Mouse (Mus musculus): ENCODE data around the gene C5ar2. TPM values are rescaled to one million over a fixed set of nuclear protein-coding genes. Genes with fewer than 3 reads are reported as not detected.

The C5ar2 gene
- polyA plus RNA-seq (2015; fragmentation: Nextera tagmentation; extraction: Ambion mirVana), result 0.94 and 1.1 TPM in 2 replicates

- Histone ChIP-seq H3K4me1 (ENCODE audit: insufficient read depth, low read depth, low read length) (peaks cover 6% of the 10 kb centered on the region; the same call in 1 of the 2 replicates), H3K27me3 (replicated peaks; ENCODE audit: insufficient read depth, low read length) (no peaks in the 10 kb centered on the region), H3K4me3 (ENCODE audit: low read depth, low read length) (no peak within 1 kb of the TSS), H3K36me3 (ENCODE audit: insufficient read depth, low read length) (no peaks in the 10 kb centered on the region), H3K4me2 (replicated peaks; ENCODE audit: low read depth, low read length) (0 out of 2 replicates have a peak within 1 kb of the TSS, but pooled peaks have one; percentile 8), H3K9me3 (ENCODE audit: low read length) (no peaks in the 10 kb centered on the region), H3K27ac (ENCODE audit: low read length) (peak within 1 kb of the TSS; percentile 52; the same call in 1 of the 2 replicates), H3K9ac (replicated peaks; ENCODE audit: low read depth) (no peak within 1 kb of the TSS)
- TF ChIP-seq CTCF (IDR thresholded peaks at IDR 0.05) (no peak), EP300 (IDR thresholded peaks at IDR 0.05) (no peak)
- ATAC-seq (peak; percentile 77), DNase-seq (ENCODE audit: low spot score) (peak; percentile 79)
- 31% methylated on average over 5 of the region's 5 CpGs for WGBS
These were observed at the start of gene C5ar2 for GRCm38 (mm10) chr7:16244067-16244466. Gene C5ar2, minus strand, starts transcription at chr7:16244154.

- peaks cover 10% of the 10 kb centered on the region for H3K36me3 ChIP-seq (ENCODE audit: insufficient read depth, low read length)
- H3K4me1 ChIP-seq (ENCODE audit: insufficient read depth, low read depth, low read length), result no peaks in the 10 kb centered on the region; the same call in 1 of the 2 replicates
- H3K27me3 ChIP-seq (replicated peaks; ENCODE audit: insufficient read depth, low read length), result no peaks in the 10 kb centered on the region
- H3K4me3 ChIP-seq (ENCODE audit: low read depth, low read length), result no peak overlapping the region
- no peak for DNase-seq (ENCODE audit: low spot score)
- no peaks in the 10 kb centered on the region for H3K9me3 ChIP-seq (ENCODE audit: low read length)
- no peak overlapping the region for H3K9ac ChIP-seq (replicated peaks; ENCODE audit: low read depth)
- no peak for ATAC-seq
- no peak overlapping the region for H3K4me2 ChIP-seq (replicated peaks; ENCODE audit: low read depth, low read length)
- TF ChIP-seq EP300 (IDR thresholded peaks at IDR 0.05) (no peak), CTCF (IDR thresholded peaks at IDR 0.05) (no peak)
- 68% methylated on average over 1 of the region's 1 CpGs for WGBS
- H3K27ac ChIP-seq (ENCODE audit: low read length), result no peak overlapping the region
These were observed 43.8 kb upstream of the C5ar2 start for GRCm38 (mm10) chr7:16287791-16288190.

GRCm38 (mm10) chr7:16287016-16287415, 43.1 kb upstream of the C5ar2 start:
- H3K27ac ChIP-seq (ENCODE audit: low read length), result peak overlapping the region; percentile 99
- no peaks in the 10 kb centered on the region for H3K27me3 ChIP-seq (replicated peaks; ENCODE audit: insufficient read depth, low read length)
- no peak for TF ChIP-seq EP300 (IDR thresholded peaks at IDR 0.05)
- TF ChIP-seq CTCF (IDR thresholded peaks at IDR 0.05), result no peak
- H3K4me3 ChIP-seq (ENCODE audit: low read depth, low read length), result peak overlapping the region; percentile 76; the same call in 1 of the 2 replicates
- no peak for DNase-seq (ENCODE audit: low spot score)
- peaks cover 16% of the 10 kb centered on the region for H3K36me3 ChIP-seq (ENCODE audit: insufficient read depth, low read length)
- H3K4me1 ChIP-seq (ENCODE audit: insufficient read depth, low read depth, low read length), result no peaks in the 10 kb centered on the region; the same call in 1 of the 2 replicates
- no peak for ATAC-seq
- H3K4me2 ChIP-seq (replicated peaks; ENCODE audit: low read depth, low read length), result peak overlapping the region; percentile 48
- peak overlapping the region; percentile 77 for H3K9ac ChIP-seq (replicated peaks; ENCODE audit: low read depth)
- H3K9me3 ChIP-seq (ENCODE audit: low read length), result no peaks in the 10 kb centered on the region
- WGBS, result 68% methylated on average over 2 of the region's 2 CpGs

GRCm38 (mm10) chr7:16286026-16286961, 42.3 kb upstream of the C5ar2 start, which contains the start of gene Ccdc9:
Gene Ccdc9, minus strand, starts transcription at chr7:16286795.
- H3K36me3 ChIP-seq (ENCODE audit: insufficient read depth, low read length), result peaks cover 21% of the 10 kb centered on the region
- WGBS, result 4% methylated on average over 50 of the region's 70 CpGs
- no peaks in the 10 kb centered on the region for H3K9me3 ChIP-seq (ENCODE audit: low read length)
- no peaks in the 10 kb centered on the region for H3K27me3 ChIP-seq (replicated peaks; ENCODE audit: insufficient read depth, low read length)
- peak within 1 kb of the TSS; percentile 99 for H3K27ac ChIP-seq (ENCODE audit: low read length)
- no peaks in the 10 kb centered on the region; the same call in 1 of the 2 replicates for H3K4me1 ChIP-seq (ENCODE audit: insufficient read depth, low read depth, low read length)
- H3K9ac ChIP-seq (replicated peaks; ENCODE audit: low read depth), result peak within 1 kb of the TSS; percentile 77
- ATAC-seq, result peak; percentile 86
- DNase-seq (ENCODE audit: low spot score), result peak; percentile 100
- peak within 1 kb of the TSS; percentile 53 for H3K4me2 ChIP-seq (replicated peaks; ENCODE audit: low read depth, low read length)
- no peak for TF ChIP-seq EP300 (IDR thresholded peaks at IDR 0.05)
- TF ChIP-seq CTCF (IDR thresholded peaks at IDR 0.05), result no peak
- H3K4me3 ChIP-seq (ENCODE audit: low read depth, low read length), result peak within 1 kb of the TSS; percentile 76

GRCm38 (mm10) chr7:16285450-16286025, 41.6 kb upstream of the C5ar2 start:
- WGBS, result 3% methylated on average over 14 of the region's 14 CpGs
- DNase-seq (ENCODE audit: low spot score) (peak; percentile 95), ATAC-seq (peak; percentile 63)
- Histone ChIP-seq H3K4me3 (ENCODE audit: low read depth, low read length) (peak overlapping the region; percentile 76), H3K9me3 (ENCODE audit: low read length) (no peaks in the 10 kb centered on the region), H3K27ac (ENCODE audit: low read length) (peak overlapping the region; percentile 88), H3K27me3 (replicated peaks; ENCODE audit: insufficient read depth, low read length) (no peaks in the 10 kb centered on the region), H3K4me2 (replicated peaks; ENCODE audit: low read depth, low read length) (peak overlapping the region; percentile 53), H3K9ac (replicated peaks; ENCODE audit: low read depth) (peak overlapping the region; percentile 23; the same call in 1 of the 2 replicates), H3K4me1 (ENCODE audit: insufficient read depth, low read depth, low read length) (no peaks in the 10 kb centered on the region; the same call in 1 of the 2 replicates), H3K36me3 (ENCODE audit: insufficient read depth, low read length) (peaks cover 26% of the 10 kb centered on the region)
- TF ChIP-seq CTCF (IDR thresholded peaks at IDR 0.05) (no peak), EP300 (IDR thresholded peaks at IDR 0.05) (no peak)

GRCm38 (mm10) chr7:16284904-16285303, 41.0 kb upstream of the C5ar2 start:
- 45% methylated on average over 9 of the region's 9 CpGs for WGBS
- H3K9ac ChIP-seq (replicated peaks; ENCODE audit: low read depth), result no peak overlapping the region
- H3K9me3 ChIP-seq (ENCODE audit: low read length), result no peaks in the 10 kb centered on the region
- H3K36me3 ChIP-seq (ENCODE audit: insufficient read depth, low read length), result peaks cover 28% of the 10 kb centered on the region
- H3K4me3 ChIP-seq (ENCODE audit: low read depth, low read length), result peak overlapping the region; percentile 76
- TF ChIP-seq CTCF (IDR thresholded peaks at IDR 0.05) (no peak), EP300 (IDR thresholded peaks at IDR 0.05) (no peak)
- peak overlapping the region; percentile 53 for H3K4me2 ChIP-seq (replicated peaks; ENCODE audit: low read depth, low read length)
- ATAC-seq (no peak), DNase-seq (ENCODE audit: low spot score) (no peak)
- peak overlapping the region; percentile 88 for H3K27ac ChIP-seq (ENCODE audit: low read length)
- no peaks in the 10 kb centered on the region; the same call in 1 of the 2 replicates for H3K4me1 ChIP-seq (ENCODE audit: insufficient read depth, low read depth, low read length)
- H3K27me3 ChIP-seq (replicated peaks; ENCODE audit: insufficient read depth, low read length), result no peaks in the 10 kb centered on the region

Measured in lung, postnatal 0 days (tissue).